Mouse (Mus musculus) stomach, embryonic 15.5 days (tissue): Measurements from ENCODE around the gene Hexim2. TPM values are rescaled to one million over a fixed set of nuclear protein-coding genes. Genes with fewer than 3 reads are reported as not detected.

ENCODE experiments used
- ATAC-seq: fragments of 200-750 bp; cut with Nextera tagmentation; 2 replicates; pipeline ENCODE4 v1.8.0; 2017; ENCODE audit warnings: low read depth, moderate number of reproducible peaks, moderate TSS enrichment; ENCODE audit not compliant: insufficient read depth, low FRiP score
- H3K27ac ChIP-seq: fragments of 300-500 bp; sonication (generic); 2 replicates; pipeline ENCODE4 v1.5.1; 2015; ENCODE audit warnings: mild to moderate bottlenecking, inconsistent platforms
- H3K27me3 ChIP-seq: fragments of 300-500 bp; sonication (generic); replicated peaks from 2 replicates; pipeline ENCODE4 v1.6.1; 2015; ENCODE audit warnings: inconsistent platforms
- H3K36me3 ChIP-seq: fragments of 300-500 bp; sonication (generic); 2 replicates; pipeline ENCODE4 v1.6.1; 2015; ENCODE audit warnings: inconsistent platforms
- H3K4me1 ChIP-seq: fragments of 300-500 bp; sonication (generic); 2 replicates; pipeline ENCODE4 v1.6.1; 2015; ENCODE audit warnings: inconsistent platforms
- H3K4me2 ChIP-seq: fragments of 300-500 bp; sonication (generic); 2 replicates; pipeline ENCODE4 v1.6.1; 2015; ENCODE audit warnings: mild to moderate bottlenecking, inconsistent platforms
- H3K4me3 ChIP-seq: fragments of 300-500 bp; sonication (generic); replicated peaks from 2 replicates; pipeline ENCODE4 v1.5.1; 2015; ENCODE audit warnings: inconsistent platforms
- H3K9ac ChIP-seq: fragments of 300-500 bp; sonication (generic); 2 replicates; pipeline ENCODE4 v1.6.1; 2015; ENCODE audit warnings: inconsistent platforms
- H3K9me3 ChIP-seq: fragments of 300-500 bp; sonication (generic); 2 replicates; pipeline ENCODE4 v1.6.1; 2016; ENCODE audit warnings: inconsistent platforms
- WGBS: fragments of 180-500 bp; shearing (Covaris S2); methylation state at CpG from one replicate; pipeline ENCODE4 v1.1.7; 2015; 5-methylcytosine and 5-hydroxymethylcytosine counted together
- polyA plus RNA-seq: library from polyadenylated mRNA; unstranded; fragments of >200 nt; fragmentation: Nextera tagmentation; extraction: Ambion mirVana; gene quantifications from 2 replicates; pipeline ENCODE4 v1.2.1, GENCODE M21; 2015

Hexim2 gene
- polyA plus RNA-seq, 1 experiment from 2014 or later: 8.7 TPM

DNA sequence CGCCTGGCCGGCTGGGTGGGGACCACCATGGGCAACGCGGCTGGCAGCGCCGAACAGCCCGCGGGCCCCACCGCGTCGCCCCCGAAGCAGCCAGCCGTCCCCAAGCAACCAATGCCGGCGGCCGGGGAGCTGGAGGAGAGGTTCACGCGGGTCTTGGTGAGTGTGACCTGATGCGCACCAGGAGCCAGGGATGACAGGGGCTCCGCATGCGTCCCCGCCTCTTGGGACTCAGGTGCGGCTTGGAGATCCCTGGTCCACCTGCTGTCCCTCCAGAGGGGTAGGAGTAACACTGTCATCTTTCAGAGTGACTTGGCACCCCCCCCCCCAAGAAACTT, 39.0 kb downstream of the Hexim2 start:
- no peak for ATAC-seq
- Histone ChIP-seq H3K27me3 (peaks cover 33% of the 10 kb centered on the region), H3K36me3 (no peaks in the 10 kb centered on the region), H3K27ac (no peak overlapping the region), H3K4me2 (peak overlapping the region; percentile 96), H3K4me1 (peaks cover 9% of the 10 kb centered on the region), H3K9ac (peak overlapping the region; percentile 39), H3K9me3 (no peaks in the 10 kb centered on the region), H3K4me3 (peak overlapping the region; percentile 54)
- 5% methylated on average over 23 of the region's 23 CpGs for WGBS

DNA sequence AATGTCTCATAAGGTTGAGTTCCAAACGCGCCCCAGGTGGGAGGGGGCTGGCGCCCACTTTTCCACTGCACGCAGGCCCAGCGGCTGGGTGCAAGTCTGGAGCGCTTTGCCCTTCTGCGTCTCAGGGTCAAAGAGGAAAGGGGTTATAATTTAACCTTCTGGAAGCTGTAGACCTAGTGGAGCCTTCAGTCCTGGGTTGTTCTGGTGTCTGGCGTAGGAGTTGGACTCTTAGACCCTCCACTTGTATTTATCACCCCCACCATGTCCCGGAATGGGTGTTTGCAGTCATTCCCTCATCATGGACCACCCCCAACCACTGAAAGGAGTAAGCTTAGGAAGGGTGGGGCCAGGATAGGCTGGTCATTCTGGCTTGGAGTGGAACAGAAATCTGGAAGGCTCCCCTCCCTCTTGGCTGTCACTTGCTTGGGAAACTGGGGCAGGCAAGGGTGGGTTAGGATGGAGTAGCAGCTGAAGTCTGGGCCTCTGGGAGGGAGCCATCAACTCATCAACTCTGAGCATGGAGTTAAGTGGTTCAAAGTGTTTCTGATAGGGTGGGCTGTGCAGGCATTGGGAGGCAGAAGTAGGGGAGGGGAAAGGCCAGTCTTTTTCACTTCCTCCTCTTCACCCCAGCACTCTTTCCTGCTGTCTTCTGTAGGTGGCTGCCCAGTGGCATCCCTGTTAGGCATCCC, 39.6 kb downstream of the Hexim2 start:
- Histone ChIP-seq H3K27me3 (peaks cover 33% of the 10 kb centered on the region), H3K9ac (no peak overlapping the region), H3K4me1 (peaks cover 9% of the 10 kb centered on the region), H3K4me2 (peak overlapping the region; percentile 96), H3K9me3 (no peaks in the 10 kb centered on the region), H3K27ac (no peak overlapping the region), H3K4me3 (peak overlapping the region; percentile 54), H3K36me3 (no peaks in the 10 kb centered on the region)
- WGBS: 46% methylated on average over 9 of the region's 9 CpGs
- no peak for ATAC-seq

DNA sequence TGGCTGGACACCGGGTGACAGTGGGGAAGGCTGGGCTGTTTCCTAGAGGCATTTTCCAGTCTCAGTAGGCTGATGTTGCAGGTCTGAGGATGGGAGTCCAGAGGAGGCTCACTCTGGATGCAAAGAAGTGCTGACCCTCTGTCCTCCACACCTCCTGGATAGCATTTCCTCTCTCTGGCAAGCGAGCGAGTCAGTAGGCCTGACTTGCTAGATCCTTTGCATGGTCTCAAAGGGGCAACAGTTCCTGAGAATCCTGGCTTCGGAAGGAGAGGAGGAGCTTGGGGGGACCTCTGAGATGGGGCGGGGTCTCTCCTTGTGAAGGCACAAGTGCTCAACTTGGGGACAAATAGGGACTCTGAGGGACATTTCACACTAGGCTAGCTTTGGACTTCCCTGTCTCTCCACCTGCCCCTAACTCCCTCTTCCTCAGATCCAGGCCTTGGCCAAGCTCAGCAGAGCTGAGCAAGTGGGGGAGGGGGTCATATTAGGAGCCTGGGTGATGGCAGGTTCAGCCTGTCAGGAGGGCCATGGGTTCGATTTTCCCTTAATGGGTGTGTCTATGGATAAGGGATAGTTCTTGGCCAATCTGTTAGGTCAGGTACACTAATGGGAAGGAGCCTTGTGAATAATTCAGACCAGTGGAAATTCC, 40.3 kb downstream of the Hexim2 start:
- H3K4me3 ChIP-seq: peak overlapping the region; percentile 54
- no peak for ATAC-seq
- WGBS: 58% methylated on average over 6 of the region's 6 CpGs
- no peak overlapping the region for H3K9ac ChIP-seq
- no peak overlapping the region for H3K27ac ChIP-seq
- peaks cover 33% of the 10 kb centered on the region for H3K27me3 ChIP-seq
- H3K4me2 ChIP-seq: peak overlapping the region; percentile 8; the same call in 1 of the 2 replicates
- H3K9me3 ChIP-seq: no peaks in the 10 kb centered on the region
- H3K4me1 ChIP-seq: peaks cover 9% of the 10 kb centered on the region
- no peaks in the 10 kb centered on the region for H3K36me3 ChIP-seq

DNA sequence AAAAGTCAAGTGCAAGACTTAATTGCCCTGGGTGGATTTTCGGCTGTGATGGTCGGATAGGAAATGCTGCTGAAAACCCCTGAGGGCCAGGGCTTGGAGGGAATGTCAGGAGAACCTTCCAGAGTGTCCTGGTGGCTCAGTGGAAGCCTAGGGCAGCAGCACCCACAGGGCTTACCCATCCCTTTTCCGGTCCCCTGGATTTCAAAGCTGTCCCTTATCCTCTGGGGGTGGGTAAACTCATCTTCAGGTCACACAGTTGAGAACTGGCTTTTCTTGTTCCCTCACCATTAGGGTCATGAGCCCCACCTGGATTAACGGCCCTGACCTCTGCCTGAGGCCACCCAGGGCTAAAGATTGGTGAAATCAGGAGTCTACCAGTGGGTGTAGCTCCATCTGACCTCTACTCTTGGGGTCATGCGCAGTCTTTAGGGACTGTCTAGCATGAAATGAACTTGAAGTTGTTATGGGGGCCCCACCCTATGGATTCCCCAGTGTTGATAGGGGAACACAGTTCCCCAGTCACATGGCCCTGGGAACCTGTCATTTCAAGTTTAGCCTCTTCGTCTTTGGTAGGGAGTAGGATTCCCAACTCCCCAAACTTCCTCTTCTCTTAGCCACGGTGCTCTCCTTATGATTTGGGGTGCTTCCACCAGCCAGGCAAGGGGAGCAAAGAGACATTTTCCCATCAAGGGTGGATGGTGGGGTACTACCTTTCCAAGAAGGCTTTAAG, 41.0 kb downstream of the Hexim2 start:
- Histone ChIP-seq H3K27ac (no peak overlapping the region), H3K9ac (no peak overlapping the region), H3K4me3 (no peak overlapping the region), H3K36me3 (no peaks in the 10 kb centered on the region), H3K9me3 (no peaks in the 10 kb centered on the region), H3K4me2 (no peak overlapping the region), H3K27me3 (peaks cover 33% of the 10 kb centered on the region), H3K4me1 (peaks cover 9% of the 10 kb centered on the region)
- WGBS: 74% methylated on average over 7 of the region's 7 CpGs
- no peak for ATAC-seq

DNA sequence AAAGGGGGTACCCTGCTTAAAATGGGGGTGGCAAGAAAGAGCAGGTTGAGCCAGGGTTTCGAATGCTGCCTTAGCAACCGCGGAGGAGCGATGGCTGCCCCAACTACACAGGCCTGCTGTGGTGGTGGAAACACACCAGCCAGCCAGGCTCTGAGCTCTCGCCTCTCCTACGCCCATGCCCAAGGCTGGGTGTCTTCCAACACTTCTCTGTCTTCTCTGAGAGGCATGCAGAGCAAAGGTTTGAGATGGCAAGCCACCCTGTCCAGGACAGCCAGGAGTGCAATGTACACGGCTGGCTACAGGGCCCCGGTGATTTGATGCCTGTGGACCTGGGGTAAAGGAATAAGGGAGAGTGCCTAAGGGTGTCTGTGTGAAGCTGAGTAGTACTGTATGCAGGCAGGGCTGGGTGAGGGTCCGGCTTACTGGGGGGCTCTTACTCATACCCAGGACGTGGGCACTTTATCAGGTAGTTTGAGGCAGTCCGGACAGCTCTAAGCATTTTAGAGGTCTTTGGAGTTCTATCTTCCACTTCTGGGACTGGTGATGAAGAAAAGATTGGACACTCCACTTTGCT, 41.6 kb downstream of the Hexim2 start:
- Histone ChIP-seq H3K4me3 (no peak overlapping the region), H3K36me3 (no peaks in the 10 kb centered on the region), H3K27me3 (peaks cover 32% of the 10 kb centered on the region), H3K4me2 (no peak overlapping the region), H3K9ac (no peak overlapping the region), H3K27ac (no peak overlapping the region), H3K4me1 (peaks cover 9% of the 10 kb centered on the region), H3K9me3 (no peaks in the 10 kb centered on the region)
- no peak for ATAC-seq
- WGBS: 88% methylated on average over 11 of the region's 11 CpGs

DNA sequence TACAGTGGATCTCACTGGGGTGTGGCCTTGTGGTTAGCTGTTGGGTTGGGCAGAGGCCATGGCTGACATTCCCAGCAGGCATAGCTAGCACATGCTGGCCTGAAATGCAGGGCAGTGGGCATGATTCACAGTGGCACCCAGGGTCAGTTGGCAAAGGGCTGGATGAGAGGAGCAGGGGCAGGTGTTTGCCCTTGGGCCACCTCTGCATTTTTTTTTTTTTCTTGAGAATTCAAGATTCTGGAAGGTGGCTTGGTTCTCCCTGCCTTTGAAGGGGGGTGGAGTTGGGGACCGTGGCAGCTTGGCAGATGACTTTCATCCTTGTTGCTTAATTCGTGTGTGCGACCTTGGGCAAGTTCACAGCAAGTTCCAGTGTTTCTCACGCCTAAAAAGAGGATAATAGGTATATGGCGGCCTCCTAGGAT, 42.2 kb downstream of the Hexim2 start:
- no peaks in the 10 kb centered on the region for H3K9me3 ChIP-seq
- H3K4me3 ChIP-seq: no peak overlapping the region
- peaks cover 27% of the 10 kb centered on the region for H3K27me3 ChIP-seq
- peaks cover 9% of the 10 kb centered on the region for H3K4me1 ChIP-seq
- no peaks in the 10 kb centered on the region for H3K36me3 ChIP-seq
- H3K4me2 ChIP-seq: no peak overlapping the region
- H3K9ac ChIP-seq: no peak overlapping the region
- H3K27ac ChIP-seq: no peak overlapping the region
- ATAC-seq: no peak
- 74% methylated on average over 5 of the region's 5 CpGs for WGBS

DNA sequence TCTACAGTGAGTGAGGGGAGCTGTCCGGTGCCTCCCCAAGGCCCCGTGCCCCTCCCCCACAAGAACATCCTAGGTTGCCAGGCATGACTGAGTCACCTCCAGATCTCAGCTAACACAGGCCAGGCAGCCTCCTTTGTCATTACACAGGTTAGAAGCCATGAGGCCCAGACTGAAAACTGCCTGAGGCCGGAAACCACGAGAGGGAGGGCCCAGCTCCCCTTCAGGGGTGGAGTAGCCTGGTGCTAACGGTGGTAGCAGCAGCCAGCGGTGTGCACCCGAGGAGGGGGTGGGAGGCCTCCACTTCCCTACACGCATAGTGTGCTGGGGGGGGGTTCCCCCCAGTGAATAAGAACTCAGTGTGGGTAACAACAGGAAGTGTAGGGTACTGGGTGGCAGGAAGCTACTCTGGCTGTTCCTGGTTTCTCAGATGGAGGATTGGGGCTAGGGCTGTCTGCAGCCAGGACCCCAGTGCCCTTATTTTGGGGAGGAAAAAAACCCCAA, 42.7 kb downstream of the Hexim2 start:
- peaks cover 9% of the 10 kb centered on the region for H3K4me1 ChIP-seq
- H3K9me3 ChIP-seq: no peaks in the 10 kb centered on the region
- no peak overlapping the region for H3K4me2 ChIP-seq
- no peak overlapping the region for H3K4me3 ChIP-seq
- peaks cover 23% of the 10 kb centered on the region for H3K27me3 ChIP-seq
- H3K27ac ChIP-seq: no peak overlapping the region
- H3K36me3 ChIP-seq: no peaks in the 10 kb centered on the region
- ATAC-seq: peak; percentile 27; the same call in 1 of the 2 replicates
- H3K9ac ChIP-seq: no peak overlapping the region
- WGBS: 41% methylated on average over 8 of the region's 8 CpGs

DNA sequence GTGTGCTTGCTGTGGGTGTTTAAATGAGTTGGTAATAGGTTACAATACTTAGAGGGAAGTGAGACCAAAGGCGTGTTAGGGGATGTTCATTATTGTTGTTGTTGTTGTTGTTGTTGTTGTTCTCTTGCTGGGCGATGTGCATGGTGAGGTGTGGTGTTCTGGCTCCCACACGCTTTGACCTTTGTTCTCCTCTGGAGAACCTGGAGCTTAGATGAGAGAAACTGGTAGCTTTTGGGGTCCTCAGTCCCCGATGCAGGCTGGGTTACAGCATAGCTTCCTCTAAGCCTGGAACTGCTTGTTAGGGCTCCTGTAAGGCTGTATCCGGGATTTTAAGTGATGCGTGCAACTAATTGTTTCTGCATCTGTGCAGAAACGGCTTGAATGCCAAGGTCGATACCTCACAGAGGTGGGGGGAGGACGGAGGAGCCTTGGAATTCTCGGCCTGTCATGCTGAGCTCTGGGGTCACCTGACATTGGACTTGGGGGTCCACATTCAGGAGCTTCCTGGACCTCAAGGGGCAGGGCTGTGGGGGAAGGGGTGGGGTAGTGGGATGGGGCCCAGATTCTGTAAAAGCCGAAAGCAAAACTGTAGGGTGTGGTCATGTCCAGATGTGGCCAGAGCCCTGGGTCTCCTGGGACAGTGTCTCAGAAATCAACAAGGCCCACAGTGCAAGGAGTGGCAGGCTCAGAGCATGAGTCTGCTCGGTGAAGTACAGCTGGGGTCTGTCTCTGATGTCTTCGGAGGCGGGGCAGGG, 43.6 kb downstream of the Hexim2 start:
- ATAC-seq: no peak
- Histone ChIP-seq H3K27ac (no peak overlapping the region), H3K4me2 (no peak overlapping the region), H3K36me3 (no peaks in the 10 kb centered on the region), H3K9ac (no peak overlapping the region), H3K9me3 (no peaks in the 10 kb centered on the region), H3K4me3 (no peak overlapping the region), H3K27me3 (peaks cover 16% of the 10 kb centered on the region), H3K4me1 (peaks cover 4% of the 10 kb centered on the region; the same call in 1 of the 2 replicates)
- WGBS: 65% methylated on average over 14 of the region's 14 CpGs

DNA sequence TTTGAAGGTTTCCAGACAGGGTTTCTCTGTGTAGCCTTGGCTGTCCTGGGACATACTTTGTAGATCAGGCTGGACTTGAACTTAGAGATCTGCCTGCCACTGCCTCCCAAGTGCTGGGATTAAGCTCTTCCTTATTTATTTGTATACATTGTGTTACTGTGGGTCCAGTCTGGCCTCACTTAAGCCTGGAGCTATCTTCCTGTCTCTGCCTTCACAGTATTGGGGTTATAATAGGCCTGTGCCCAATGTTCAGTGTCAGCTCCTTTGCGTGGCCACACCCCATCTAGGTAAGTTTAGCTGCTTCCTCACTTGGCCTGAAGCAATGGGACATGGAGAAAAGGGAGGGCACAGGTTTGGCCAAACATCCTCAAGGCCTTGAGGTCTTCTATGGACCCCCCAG, 44.3 kb downstream of the Hexim2 start:
- H3K27ac ChIP-seq: no peak overlapping the region
- H3K4me3 ChIP-seq: no peak overlapping the region
- peaks cover 9% of the 10 kb centered on the region for H3K27me3 ChIP-seq
- ATAC-seq: no peak
- H3K36me3 ChIP-seq: no peaks in the 10 kb centered on the region
- H3K9me3 ChIP-seq: no peaks in the 10 kb centered on the region
- no peaks in the 10 kb centered on the region for H3K4me1 ChIP-seq
- H3K4me2 ChIP-seq: no peak overlapping the region
- WGBS: 88% methylated on average over 1 of the region's 1 CpGs
- no peak overlapping the region for H3K9ac ChIP-seq

DNA sequence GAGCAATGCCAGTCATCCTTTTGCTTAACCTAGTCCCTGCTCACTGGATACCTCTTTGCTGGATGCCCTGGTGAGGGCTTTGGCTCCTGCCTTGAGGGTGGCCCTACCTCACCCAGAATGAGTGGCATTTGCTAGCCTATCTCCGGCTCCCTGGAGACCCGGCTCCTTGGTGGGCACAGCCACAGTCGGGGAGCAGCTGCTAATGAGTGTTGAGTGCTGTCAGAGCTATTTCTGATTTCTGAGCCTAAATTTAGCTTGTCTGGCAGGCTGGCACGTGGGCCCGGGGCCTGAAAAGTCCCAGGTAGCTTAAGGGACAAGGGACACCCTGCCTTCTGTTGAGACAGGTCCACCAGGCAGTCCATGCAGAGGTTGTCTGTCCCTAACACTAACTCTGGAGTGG, 45.0 kb downstream of the Hexim2 start:
- no peak overlapping the region for H3K9ac ChIP-seq
- H3K27me3 ChIP-seq: peaks cover 2% of the 10 kb centered on the region; the same call in 1 of the 2 replicates
- ATAC-seq: no peak
- no peaks in the 10 kb centered on the region for H3K4me1 ChIP-seq
- WGBS: 79% methylated on average over 5 of the region's 5 CpGs
- H3K4me3 ChIP-seq: no peak overlapping the region
- H3K27ac ChIP-seq: no peak overlapping the region
- H3K36me3 ChIP-seq: no peaks in the 10 kb centered on the region
- no peak overlapping the region for H3K4me2 ChIP-seq
- no peaks in the 10 kb centered on the region for H3K9me3 ChIP-seq

DNA sequence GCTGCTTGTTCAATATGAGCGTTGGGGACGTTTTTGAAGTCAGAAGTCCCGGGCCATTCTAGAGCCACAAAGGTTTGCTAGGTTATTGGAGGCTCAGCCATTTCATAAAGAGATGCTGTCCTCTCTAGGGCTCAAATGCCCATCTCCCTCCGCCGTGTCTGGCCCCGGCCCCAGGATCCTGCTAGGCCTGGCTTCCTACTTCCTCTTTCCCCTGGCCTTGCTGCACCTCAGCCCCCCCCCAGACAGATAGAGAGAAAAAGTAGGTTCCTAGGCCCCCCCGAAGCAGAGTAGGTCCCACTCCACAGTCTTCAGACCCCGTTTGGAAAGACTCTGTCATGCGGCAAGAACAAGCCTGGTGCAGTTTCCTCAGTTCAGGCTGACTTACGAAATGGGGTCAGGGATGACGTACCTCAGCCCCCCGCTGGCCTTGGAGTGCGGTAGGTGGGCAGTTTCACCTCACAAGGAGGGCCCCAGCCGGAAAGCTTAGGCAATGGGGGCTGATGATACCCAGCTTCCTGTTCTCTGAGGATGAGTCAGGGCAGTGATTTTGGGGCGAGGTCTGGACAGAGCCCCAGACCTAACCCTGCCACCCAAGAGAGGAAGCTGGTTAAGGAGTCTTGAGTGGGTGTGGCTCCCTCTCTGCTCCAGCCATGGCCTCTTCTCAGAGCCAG, 45.7 kb downstream of the Hexim2 start:
- 76% methylated on average over 15 of the region's 15 CpGs for WGBS
- Histone ChIP-seq H3K9me3 (no peaks in the 10 kb centered on the region), H3K27me3 (no peaks in the 10 kb centered on the region), H3K36me3 (no peaks in the 10 kb centered on the region), H3K4me1 (no peaks in the 10 kb centered on the region), H3K27ac (no peak overlapping the region), H3K4me2 (no peak overlapping the region), H3K9ac (no peak overlapping the region), H3K4me3 (no peak overlapping the region)
- ATAC-seq: no peak
